Mouse (Mus musculus) embryo, embryonic 11.5 days (tissue): ENCODE measurements around the gene Ndufs2.

Experiments used
- DNase-seq: peaks from one replicate; pipeline ENCODE4 v3.0.0-alpha.2; 2012; ENCODE audit warnings: low read depth, low spot score

Ndufs2 gene

DNA sequence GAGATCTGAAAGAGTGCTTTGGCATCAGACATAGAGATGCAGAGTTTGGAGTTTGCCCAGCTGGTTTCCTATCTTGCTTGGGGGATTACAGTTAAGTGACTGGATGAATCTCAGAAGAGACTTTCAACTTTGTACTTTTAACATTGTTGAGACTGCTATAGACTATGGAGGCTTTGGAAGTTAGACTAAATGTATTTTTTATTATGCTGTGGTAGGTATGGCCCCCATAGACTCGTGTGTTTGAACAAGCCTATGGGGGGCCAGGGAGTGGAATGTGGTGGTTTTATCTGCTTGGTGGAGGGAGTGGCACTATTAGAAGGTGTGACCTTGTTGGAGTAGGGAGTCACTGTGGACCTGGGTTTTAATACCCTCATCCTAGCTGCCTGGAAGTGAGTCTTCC is 51.7 kb downstream of the Ndufs2 start:
- no peak for DNase-seq

DNA sequence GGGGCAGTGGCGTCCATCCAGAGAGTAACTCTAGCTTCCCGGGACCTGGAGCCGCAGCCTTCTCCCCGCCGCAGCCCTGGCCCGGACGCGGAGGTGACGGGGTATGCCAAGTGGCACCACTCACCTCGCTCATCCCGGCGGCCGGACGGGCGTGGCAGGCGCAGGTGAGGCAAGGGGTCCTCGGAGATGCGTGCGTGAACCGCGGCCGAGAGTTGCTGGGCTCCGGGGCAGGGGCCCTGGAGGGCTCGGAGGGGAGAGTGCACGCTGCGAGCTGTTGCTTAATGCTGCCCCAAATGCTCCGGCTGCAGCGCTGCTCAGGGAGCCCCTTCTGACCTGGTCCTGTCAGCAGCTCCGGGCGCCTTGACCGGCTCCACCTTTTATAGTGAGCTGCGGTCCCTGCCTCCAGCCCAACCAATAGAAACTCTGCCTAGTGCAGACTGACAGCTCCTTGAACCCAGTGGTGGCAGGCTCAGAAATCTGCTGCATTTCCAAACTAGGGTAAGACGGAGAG is 55.2 kb downstream of the Ndufs2 start, which contains the start of gene Pcp4l1:
Gene Pcp4l1 (minus strand): TSS at position 382 of the 511 bp plus-strand sequence.
- no peak for DNase-seq

GRCm38 (mm10) chr1:171195046-171195822 is 56.0 kb downstream of the Ndufs2 start:
- DNase-seq = no peak

DNA sequence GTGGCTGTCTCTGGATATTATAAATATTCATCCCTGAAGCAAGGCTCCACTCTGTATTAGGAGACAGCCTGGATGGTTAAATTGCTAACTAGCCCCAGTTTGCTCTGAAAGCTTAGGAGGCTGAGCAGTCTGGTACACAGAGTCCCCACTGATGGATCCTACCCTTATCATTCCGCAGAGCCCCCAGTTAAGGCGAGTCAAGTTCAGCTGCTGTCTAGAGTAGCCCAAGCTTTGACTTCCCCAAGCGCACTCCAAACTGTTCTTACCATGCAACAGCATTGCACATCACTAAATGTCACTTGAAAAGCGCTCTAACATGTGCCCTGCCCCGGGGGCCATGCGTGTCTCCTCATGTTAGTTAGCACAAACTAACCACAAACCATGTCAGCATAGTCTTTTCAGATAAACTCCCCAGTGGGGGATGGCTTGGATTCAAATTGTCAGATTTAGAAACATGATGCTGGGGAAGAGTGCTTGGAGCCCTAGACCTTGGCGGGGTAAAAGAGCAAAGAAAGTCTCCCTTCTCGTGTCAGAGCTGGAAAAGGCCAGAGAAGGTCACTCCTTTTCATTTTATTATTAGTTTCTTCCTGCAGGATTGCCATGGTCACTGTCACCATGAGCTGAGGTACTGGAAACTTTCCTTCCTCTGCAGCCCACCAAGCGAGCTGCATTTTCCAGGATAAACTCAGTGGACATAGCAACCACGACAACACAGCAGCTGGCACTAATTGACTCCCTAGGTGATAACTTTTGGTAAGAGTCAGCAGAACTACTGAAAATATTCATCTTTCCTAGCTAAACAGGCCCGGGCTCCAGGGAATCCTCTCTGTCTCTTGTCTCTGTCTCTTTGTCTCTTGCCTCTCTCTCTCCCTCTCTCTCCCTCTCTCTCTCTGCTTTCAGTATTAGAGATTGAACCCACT is 57.0 kb downstream of the Ndufs2 start:
- no peak for DNase-seq

DNA sequence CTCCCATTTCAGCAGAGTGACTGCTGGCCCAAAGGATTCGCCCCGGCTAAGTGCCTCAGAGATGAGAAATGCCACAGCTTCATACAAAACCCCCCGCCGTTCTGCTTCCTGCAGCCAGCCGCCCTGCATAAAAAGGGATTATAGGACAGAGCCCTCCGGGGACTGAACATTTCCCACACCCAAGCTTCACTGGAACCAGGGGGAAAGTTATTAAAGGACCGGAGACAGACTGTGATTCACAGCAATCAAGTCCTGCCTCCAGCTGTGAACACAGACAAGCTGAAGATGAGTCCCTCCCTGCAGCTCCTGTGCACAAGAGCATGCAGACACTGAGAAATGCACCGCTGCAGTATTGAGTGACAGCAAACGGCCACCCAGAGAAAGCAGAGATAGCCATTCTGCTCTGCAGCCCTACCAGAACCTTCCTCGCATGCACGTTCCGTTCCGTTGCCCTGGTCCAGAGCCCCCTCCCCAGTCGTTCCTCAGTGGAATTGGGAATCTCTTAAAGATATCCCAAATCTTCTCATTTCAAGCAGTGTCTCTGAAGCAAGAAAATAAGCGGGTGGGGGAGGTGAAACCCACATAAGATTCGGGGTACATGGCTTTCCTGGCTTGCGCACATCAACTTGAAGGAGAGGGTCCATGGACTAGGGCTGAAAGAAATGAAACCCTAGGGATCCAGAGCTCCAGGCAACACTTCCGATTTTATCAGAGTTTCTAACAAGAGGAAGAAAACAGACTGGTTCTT is 57.9 kb downstream of the Ndufs2 start:
- DNase-seq = no peak

DNA sequence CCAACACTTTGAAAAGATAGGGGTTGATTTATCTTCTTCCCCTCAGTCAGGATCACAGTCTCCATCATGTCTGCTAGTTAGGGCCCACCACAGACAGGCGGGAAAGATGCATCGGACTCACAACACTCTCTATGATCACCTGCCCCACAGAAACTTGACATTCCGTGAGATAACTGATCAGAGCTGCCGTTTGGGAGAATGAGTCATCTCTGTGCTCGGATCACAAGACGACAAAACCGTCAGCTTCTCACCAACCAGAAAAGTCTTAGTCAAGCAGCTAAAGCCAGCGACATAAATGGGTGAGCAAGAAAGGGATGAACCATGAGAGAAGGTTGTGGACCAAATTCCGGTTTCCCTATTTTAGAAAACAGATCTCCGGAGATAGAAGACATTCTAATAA is 58.9 kb downstream of the Ndufs2 start:
- no peak for DNase-seq

GRCm38 (mm10) chr1:171190832-171191231 is 60.4 kb downstream of the Ndufs2 start:
- DNase-seq = no peak

- no peak for DNase-seq
These were observed 61.6 kb downstream of the Ndufs2 start for GRCm38 (mm10) chr1:171189476-171190114.

GRCm38 (mm10) chr1:171189046-171189445 is 62.1 kb downstream of the Ndufs2 start:
- DNase-seq = no peak

GRCm38 (mm10) chr1:171187851-171188700 is 63.1 kb downstream of the Ndufs2 start:
- no peak for DNase-seq

DNA sequence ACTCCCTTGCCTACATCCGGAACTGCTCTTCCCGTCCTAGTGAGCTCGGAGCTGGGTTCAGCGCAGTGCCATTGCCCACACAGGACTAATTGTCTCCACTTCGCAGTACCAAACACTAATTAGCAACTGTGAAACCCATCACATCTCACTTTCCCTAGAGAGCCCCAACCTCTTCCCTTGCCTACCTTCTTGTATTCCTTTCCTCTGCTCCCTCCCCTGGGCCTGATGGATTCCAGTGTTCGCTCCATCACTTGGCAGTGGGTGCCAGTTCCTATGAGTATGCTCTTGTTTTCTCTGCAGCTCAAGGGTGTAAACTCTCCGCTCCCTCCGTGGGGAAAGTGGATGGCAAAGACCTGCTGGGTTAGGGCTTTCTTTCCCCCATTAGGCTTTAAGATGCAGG is 65.5 kb downstream of the Ndufs2 start:
- DNase-seq = no peak
